Mouse (Mus musculus): ENCODE results near the gene Nim1k. TPM values are rescaled to one million over a fixed set of nuclear protein-coding genes. Genes with fewer than 3 reads are reported as not detected.

Nim1k gene
- polyA plus RNA-seq, 1 experiment, result 5.5 TPM

DNA sequence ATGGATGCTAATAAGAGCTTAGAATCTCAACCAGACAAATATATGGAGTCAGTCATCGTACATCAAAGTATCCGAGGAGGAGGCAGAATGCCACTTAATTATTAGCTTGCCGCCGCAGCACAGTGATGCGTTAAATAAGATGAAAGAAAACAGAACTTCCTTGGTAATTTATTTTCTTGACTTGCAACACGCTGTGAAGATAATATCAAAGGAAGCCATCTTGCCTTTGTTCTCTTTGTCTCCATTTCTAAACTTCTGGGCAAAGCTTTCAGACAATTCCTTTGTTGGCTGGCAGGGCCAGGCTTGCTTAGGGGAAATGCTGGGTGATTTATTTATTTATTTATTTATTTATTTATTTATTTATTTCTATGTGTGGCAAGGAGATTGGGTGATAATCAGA lies 24.2 kb downstream of the Nim1k start:
- Histone ChIP-seq H3K4me3 (ENCODE audit: control insufficient read depth, insufficient read depth, low read length) (no peak overlapping the region), H3K27ac (ENCODE audit: control insufficient read depth, insufficient read depth, low read length) (no peak overlapping the region), H3K4me1 (replicated peaks; ENCODE audit: control insufficient read depth, insufficient read depth, low read length) (no peaks in the 10 kb centered on the region), H3K36me3 (ENCODE audit: control insufficient read depth, insufficient read depth, low read length) (peaks cover 5% of the 10 kb centered on the region; the same call in 1 of the 2 replicates), H3K27me3 (ENCODE audit: control insufficient read depth, insufficient read depth, low read length) (no peaks in the 10 kb centered on the region)
- DNase-seq, result no peak
- WGBS, result 67% methylated on average over 6 of the region's 6 CpGs
- TF ChIP-seq CTCF (IDR thresholded peaks at IDR 0.05; ENCODE audit: borderline replicate concordance, control insufficient read depth, extremely low read depth, insufficient read depth, low read length, poor library complexity) (no peak), POLR2A (IDR thresholded peaks at IDR 0.05; ENCODE audit: control insufficient read depth, extremely low read depth, insufficient read depth, low read length, poor library complexity) (no peak)

DNA sequence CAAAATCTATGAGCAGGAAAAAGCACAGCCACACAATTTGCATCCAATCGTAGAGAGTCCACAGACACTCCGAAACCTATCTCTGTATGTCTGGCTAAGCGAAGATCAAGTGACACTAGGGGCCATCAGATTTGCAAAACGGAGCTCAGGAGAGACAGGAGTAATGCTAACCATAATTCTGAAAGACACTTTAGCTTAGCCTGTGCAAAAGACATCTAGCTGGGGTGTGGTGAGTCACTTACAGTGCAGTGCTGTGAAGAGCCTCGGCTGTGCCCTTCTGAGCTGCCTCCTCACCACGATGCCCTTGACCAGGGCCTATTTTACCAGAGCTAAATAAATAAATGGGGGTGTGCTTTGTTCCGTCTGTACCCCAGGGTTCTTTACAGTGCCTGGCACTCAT lies 26.3 kb downstream of the Nim1k start:
- 92% methylated on average over 7 of the region's 7 CpGs for WGBS
- Histone ChIP-seq H3K36me3 (ENCODE audit: control insufficient read depth, insufficient read depth, low read length) (peaks cover 12% of the 10 kb centered on the region; the same call in 1 of the 2 replicates), H3K4me1 (replicated peaks; ENCODE audit: control insufficient read depth, insufficient read depth, low read length) (no peaks in the 10 kb centered on the region), H3K4me3 (ENCODE audit: control insufficient read depth, insufficient read depth, low read length) (no peak overlapping the region), H3K27me3 (ENCODE audit: control insufficient read depth, insufficient read depth, low read length) (no peaks in the 10 kb centered on the region), H3K27ac (ENCODE audit: control insufficient read depth, insufficient read depth, low read length) (no peak overlapping the region)
- no peak for TF ChIP-seq POLR2A (IDR thresholded peaks at IDR 0.05; ENCODE audit: control insufficient read depth, extremely low read depth, insufficient read depth, low read length, poor library complexity)
- no peak for TF ChIP-seq CTCF (IDR thresholded peaks at IDR 0.05; ENCODE audit: borderline replicate concordance, control insufficient read depth, extremely low read depth, insufficient read depth, low read length, poor library complexity)
- no peak for DNase-seq

DNA sequence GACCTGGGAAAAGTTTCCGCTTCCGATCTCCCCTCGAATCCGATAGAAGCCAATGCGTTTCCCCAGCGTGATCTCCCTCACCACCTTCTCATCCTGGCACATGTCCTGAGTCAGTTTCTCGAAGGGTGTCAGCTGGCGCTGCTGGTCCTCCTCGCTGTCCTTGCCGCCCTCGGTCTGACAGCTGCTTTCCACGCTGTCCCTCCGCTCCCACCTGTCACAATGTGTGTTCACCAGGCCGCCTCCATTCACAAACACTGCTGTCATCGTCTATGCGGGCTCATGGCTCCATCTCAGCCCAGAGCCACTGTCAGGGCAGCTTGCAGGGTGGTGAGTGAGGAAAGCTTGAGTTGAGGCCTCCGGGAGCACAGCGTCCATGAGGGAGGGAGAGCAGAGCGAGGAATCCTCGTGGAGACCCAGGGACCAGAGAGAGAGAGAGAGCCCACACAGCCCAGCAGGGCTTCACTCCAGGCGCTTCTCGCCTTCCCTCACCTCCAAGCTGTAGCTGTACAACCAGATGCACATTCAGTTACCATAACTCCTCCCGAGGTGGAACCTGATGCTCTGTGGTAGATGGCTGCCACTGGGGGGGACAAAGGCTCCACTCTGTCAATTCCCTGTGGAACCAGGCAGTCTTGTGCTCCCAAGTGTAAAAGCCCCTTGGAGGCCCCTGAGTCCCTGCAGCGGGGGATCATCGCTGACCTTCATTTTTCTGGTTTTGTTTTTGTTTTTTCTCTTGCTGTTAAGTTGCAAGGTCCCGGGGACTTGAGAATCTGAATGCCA lies 27.9 kb downstream of the Nim1k start:
- TF ChIP-seq CTCF (IDR thresholded peaks at IDR 0.05; ENCODE audit: borderline replicate concordance, control insufficient read depth, extremely low read depth, insufficient read depth, low read length, poor library complexity), result no peak
- TF ChIP-seq POLR2A (IDR thresholded peaks at IDR 0.05; ENCODE audit: control insufficient read depth, extremely low read depth, insufficient read depth, low read length, poor library complexity), result no peak
- no peak for DNase-seq
- Histone ChIP-seq H3K4me3 (ENCODE audit: control insufficient read depth, insufficient read depth, low read length) (no peak overlapping the region), H3K27me3 (ENCODE audit: control insufficient read depth, insufficient read depth, low read length) (no peaks in the 10 kb centered on the region), H3K36me3 (ENCODE audit: control insufficient read depth, insufficient read depth, low read length) (peaks cover 12% of the 10 kb centered on the region; the same call in 1 of the 2 replicates), H3K4me1 (replicated peaks; ENCODE audit: control insufficient read depth, insufficient read depth, low read length) (no peaks in the 10 kb centered on the region), H3K27ac (ENCODE audit: control insufficient read depth, insufficient read depth, low read length) (no peak overlapping the region)
- 95% methylated on average over 26 of the region's 26 CpGs for WGBS

DNA sequence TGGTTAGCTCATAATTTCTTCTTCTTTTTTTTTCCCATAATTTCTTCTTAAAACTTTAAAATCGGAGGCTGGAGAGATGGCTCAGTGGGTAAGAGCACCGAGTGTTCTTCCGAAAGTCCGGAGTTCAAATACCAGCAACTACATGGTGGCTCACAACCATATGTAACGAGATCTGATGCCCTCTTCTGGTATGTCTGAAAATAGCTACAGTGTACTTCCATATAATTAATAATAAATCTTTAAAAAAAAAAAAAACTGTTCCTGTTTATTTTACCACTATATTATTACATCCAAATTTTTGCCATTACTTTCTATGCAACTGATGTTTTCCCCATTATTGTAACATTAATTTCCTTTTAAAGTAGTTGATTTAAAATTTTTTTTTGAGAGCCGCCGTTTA lies 31.1 kb downstream of the Nim1k start:
- Histone ChIP-seq H3K36me3 (ENCODE audit: control insufficient read depth, insufficient read depth, low read length) (peaks cover 12% of the 10 kb centered on the region; the same call in 1 of the 2 replicates), H3K27me3 (ENCODE audit: control insufficient read depth, insufficient read depth, low read length) (no peaks in the 10 kb centered on the region), H3K4me1 (replicated peaks; ENCODE audit: control insufficient read depth, insufficient read depth, low read length) (no peaks in the 10 kb centered on the region), H3K4me3 (ENCODE audit: control insufficient read depth, insufficient read depth, low read length) (no peak overlapping the region), H3K27ac (ENCODE audit: control insufficient read depth, insufficient read depth, low read length) (no peak overlapping the region)
- DNase-seq, result no peak
- no peak for TF ChIP-seq CTCF (IDR thresholded peaks at IDR 0.05; ENCODE audit: borderline replicate concordance, control insufficient read depth, extremely low read depth, insufficient read depth, low read length, poor library complexity)
- TF ChIP-seq POLR2A (IDR thresholded peaks at IDR 0.05; ENCODE audit: control insufficient read depth, extremely low read depth, insufficient read depth, low read length, poor library complexity), result no peak
- WGBS, result 83% methylated on average over 7 of the region's 7 CpGs

DNA sequence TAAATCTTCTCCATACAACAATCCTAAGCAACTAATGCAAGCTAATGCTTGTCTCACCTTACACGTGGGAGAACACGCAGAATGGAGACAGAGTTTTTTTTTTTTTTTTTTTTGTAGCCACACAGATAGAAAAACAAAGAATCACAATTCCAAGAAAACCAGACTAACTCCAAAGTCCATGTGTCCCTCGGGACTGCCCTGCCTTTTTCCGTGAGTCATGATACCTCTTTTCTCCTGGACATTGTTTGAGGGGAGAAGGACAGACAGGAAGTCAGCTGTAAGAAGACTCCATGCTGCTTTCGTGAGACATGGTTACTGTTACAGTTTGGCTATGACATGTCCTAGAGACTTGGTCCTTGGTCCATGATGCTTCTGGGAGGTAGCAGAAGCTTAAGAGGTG lies 32.3 kb downstream of the Nim1k start:
- TF ChIP-seq POLR2A (IDR thresholded peaks at IDR 0.05; ENCODE audit: control insufficient read depth, extremely low read depth, insufficient read depth, low read length, poor library complexity), result no peak
- no peak for TF ChIP-seq CTCF (IDR thresholded peaks at IDR 0.05; ENCODE audit: borderline replicate concordance, control insufficient read depth, extremely low read depth, insufficient read depth, low read length, poor library complexity)
- H3K27me3 ChIP-seq (ENCODE audit: control insufficient read depth, insufficient read depth, low read length), result no peaks in the 10 kb centered on the region
- H3K4me1 ChIP-seq (replicated peaks; ENCODE audit: control insufficient read depth, insufficient read depth, low read length), result no peaks in the 10 kb centered on the region
- DNase-seq, result no peak
- WGBS, result 87% methylated on average over 5 of the region's 5 CpGs
- peaks cover 12% of the 10 kb centered on the region; the same call in 1 of the 2 replicates for H3K36me3 ChIP-seq (ENCODE audit: control insufficient read depth, insufficient read depth, low read length)
- H3K27ac ChIP-seq (ENCODE audit: control insufficient read depth, insufficient read depth, low read length), result no peak overlapping the region
- H3K4me3 ChIP-seq (ENCODE audit: control insufficient read depth, insufficient read depth, low read length), result no peak overlapping the region

DNA sequence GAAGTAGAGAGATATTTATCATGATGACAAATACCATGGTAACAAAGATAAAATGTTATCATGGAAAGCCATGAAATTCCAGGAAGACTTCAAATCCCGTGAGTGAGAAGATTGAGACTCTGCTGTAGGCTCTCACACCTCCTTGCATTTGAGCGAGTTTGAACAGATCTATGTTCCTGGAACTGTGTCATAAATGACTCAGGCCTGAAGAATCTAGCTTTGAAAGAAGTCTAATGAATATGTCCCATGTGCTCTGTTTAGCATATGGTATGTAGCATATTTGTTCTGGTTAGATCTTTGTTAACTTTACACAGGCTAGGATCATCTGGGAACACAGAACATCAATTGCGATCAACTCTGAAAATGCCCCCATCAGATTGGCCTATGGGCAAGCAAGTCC lies 33.2 kb downstream of the Nim1k start:
- H3K27ac ChIP-seq (ENCODE audit: control insufficient read depth, insufficient read depth, low read length), result no peak overlapping the region
- WGBS, result 94% methylated on average over 3 of the region's 3 CpGs
- H3K4me1 ChIP-seq (replicated peaks; ENCODE audit: control insufficient read depth, insufficient read depth, low read length), result no peaks in the 10 kb centered on the region
- no peak for TF ChIP-seq CTCF (IDR thresholded peaks at IDR 0.05; ENCODE audit: borderline replicate concordance, control insufficient read depth, extremely low read depth, insufficient read depth, low read length, poor library complexity)
- no peak for TF ChIP-seq POLR2A (IDR thresholded peaks at IDR 0.05; ENCODE audit: control insufficient read depth, extremely low read depth, insufficient read depth, low read length, poor library complexity)
- peaks cover 11% of the 10 kb centered on the region; the same call in 1 of the 2 replicates for H3K36me3 ChIP-seq (ENCODE audit: control insufficient read depth, insufficient read depth, low read length)
- no peak overlapping the region for H3K4me3 ChIP-seq (ENCODE audit: control insufficient read depth, insufficient read depth, low read length)
- DNase-seq, result no peak
- no peaks in the 10 kb centered on the region for H3K27me3 ChIP-seq (ENCODE audit: control insufficient read depth, insufficient read depth, low read length)

All from thymus, adult 2 months (tissue).